Mouse (Mus musculus): Measurements from ENCODE around the gene Slfn3. TPM values are rescaled to one million over a fixed set of nuclear protein-coding genes. Genes with fewer than 3 reads are reported as not detected.
"Not testable (repeated sequence)": the region's sequence is repeated elsewhere in the genome, so short reads cannot be mapped to it uniquely, and the experiment has no call there.

Gene Slfn3
- polyA plus RNA-seq, 1 experiment from 2014 or later: 1.1 TPM

GRCm38 (mm10) chr11:83225371-83225960 lies 34.3 kb downstream of the Slfn3 start:
- no peaks in the 10 kb centered on the region for H3K27me3 ChIP-seq (replicated peaks)
- ATAC-seq (ENCODE audit: insufficient number of reproducible peaks, low FRiP score): no peak
- no peaks in the 10 kb centered on the region for H3K36me3 ChIP-seq
- H3K4me2 ChIP-seq: no peak overlapping the region
- no peaks in the 10 kb centered on the region for H3K4me1 ChIP-seq (replicated peaks)
- WGBS: 81% methylated on average over 9 of the region's 9 CpGs
- no peaks in the 10 kb centered on the region for H3K9me3 ChIP-seq (replicated peaks)
- H3K27ac ChIP-seq (ENCODE audit: poor library complexity, severe bottlenecking): no peak overlapping the region
- H3K4me3 ChIP-seq: no peak overlapping the region
- no peak overlapping the region for H3K9ac ChIP-seq

GRCm38 (mm10) chr11:83227926-83228723 lies 37.0 kb downstream of the Slfn3 start:
- no peaks in the 10 kb centered on the region for H3K9me3 ChIP-seq (replicated peaks)
- no peak overlapping the region for H3K27ac ChIP-seq (ENCODE audit: poor library complexity, severe bottlenecking)
- 69% methylated on average over 7 of the region's 7 CpGs for WGBS
- no peak for ATAC-seq (ENCODE audit: insufficient number of reproducible peaks, low FRiP score)
- no peaks in the 10 kb centered on the region for H3K27me3 ChIP-seq (replicated peaks)
- no peak overlapping the region for H3K4me3 ChIP-seq
- H3K9ac ChIP-seq: no peak overlapping the region
- no peak overlapping the region for H3K4me2 ChIP-seq
- H3K4me1 ChIP-seq (replicated peaks): no peaks in the 10 kb centered on the region
- no peaks in the 10 kb centered on the region for H3K36me3 ChIP-seq

GRCm38 (mm10) chr11:83230966-83231365 lies 39.8 kb downstream of the Slfn3 start:
- no peak overlapping the region for H3K27ac ChIP-seq (ENCODE audit: poor library complexity, severe bottlenecking)
- no peaks in the 10 kb centered on the region for H3K9me3 ChIP-seq (replicated peaks)
- no peak for ATAC-seq (ENCODE audit: insufficient number of reproducible peaks, low FRiP score)
- no peaks in the 10 kb centered on the region for H3K4me1 ChIP-seq (replicated peaks)
- no peaks in the 10 kb centered on the region for H3K36me3 ChIP-seq
- H3K4me3 ChIP-seq: no peak overlapping the region
- H3K9ac ChIP-seq: no peak overlapping the region
- WGBS: 69% methylated on average over 3 of the region's 3 CpGs
- no peaks in the 10 kb centered on the region for H3K27me3 ChIP-seq (replicated peaks)
- H3K4me2 ChIP-seq: no peak overlapping the region

GRCm38 (mm10) chr11:83233621-83234020 lies 42.5 kb downstream of the Slfn3 start:
- H3K4me3 ChIP-seq; H3K4me1 ChIP-seq (replicated peaks); H3K36me3 ChIP-seq; H3K9ac ChIP-seq; H3K27me3 ChIP-seq (replicated peaks); H3K9me3 ChIP-seq (replicated peaks); H3K27ac ChIP-seq (ENCODE audit: poor library complexity, severe bottlenecking); H3K4me2 ChIP-seq; ATAC-seq (ENCODE audit: insufficient number of reproducible peaks, low FRiP score): not testable (repeated sequence)
- WGBS: 44% methylated on average over 5 of the region's 5 CpGs

GRCm38 (mm10) chr11:83237390-83237789 lies 46.3 kb downstream of the Slfn3 start:
- H3K4me2 ChIP-seq; H3K27ac ChIP-seq (ENCODE audit: poor library complexity, severe bottlenecking); H3K4me1 ChIP-seq (replicated peaks); H3K27me3 ChIP-seq (replicated peaks); H3K9ac ChIP-seq; H3K4me3 ChIP-seq; H3K9me3 ChIP-seq (replicated peaks); H3K36me3 ChIP-seq; ATAC-seq (ENCODE audit: insufficient number of reproducible peaks, low FRiP score): not testable (repeated sequence)
- WGBS: 80% methylated on average over 9 of the region's 9 CpGs

- H3K9me3 ChIP-seq (replicated peaks): no peaks in the 10 kb centered on the region
- H3K36me3 ChIP-seq: no peaks in the 10 kb centered on the region
- H3K4me2 ChIP-seq: no peak overlapping the region
- H3K27ac ChIP-seq (ENCODE audit: poor library complexity, severe bottlenecking): no peak overlapping the region
- no peak overlapping the region for H3K9ac ChIP-seq
- no peak overlapping the region for H3K4me3 ChIP-seq
- ATAC-seq (ENCODE audit: insufficient number of reproducible peaks, low FRiP score): no peak
- no peaks in the 10 kb centered on the region for H3K27me3 ChIP-seq (replicated peaks)
- WGBS: 71% methylated on average over 2 of the region's 2 CpGs
- H3K4me1 ChIP-seq (replicated peaks): no peaks in the 10 kb centered on the region
These were observed 47.3 kb downstream of the Slfn3 start for GRCm38 (mm10) chr11:83238389-83238788.

GRCm38 (mm10) chr11:83239811-83240210 lies 48.7 kb downstream of the Slfn3 start:
- Histone ChIP-seq H3K27me3 (replicated peaks) (no peaks in the 10 kb centered on the region), H3K27ac (ENCODE audit: poor library complexity, severe bottlenecking) (no peak overlapping the region), H3K4me1 (replicated peaks) (no peaks in the 10 kb centered on the region), H3K9me3 (replicated peaks) (no peaks in the 10 kb centered on the region), H3K9ac (no peak overlapping the region), H3K36me3 (no peaks in the 10 kb centered on the region), H3K4me2 (no peak overlapping the region), H3K4me3 (no peak overlapping the region)
- ATAC-seq (ENCODE audit: insufficient number of reproducible peaks, low FRiP score): no peak
- WGBS: 18% methylated on average over 2 of the region's 2 CpGs

- H3K27ac ChIP-seq (ENCODE audit: poor library complexity, severe bottlenecking); H3K9ac ChIP-seq; H3K9me3 ChIP-seq (replicated peaks); H3K4me2 ChIP-seq; H3K4me1 ChIP-seq (replicated peaks); H3K27me3 ChIP-seq (replicated peaks); H3K36me3 ChIP-seq; H3K4me3 ChIP-seq; ATAC-seq (ENCODE audit: insufficient number of reproducible peaks, low FRiP score): not testable (repeated sequence)
- 33% methylated on average over 5 of the region's 5 CpGs for WGBS
These were observed 66.1 kb downstream of the Slfn3 start for GRCm38 (mm10) chr11:83257211-83257610.

- 88% methylated on average over 1 of the region's 1 CpGs for WGBS
- no peak overlapping the region for H3K4me3 ChIP-seq
- no peaks in the 10 kb centered on the region for H3K9me3 ChIP-seq (replicated peaks)
- no peaks in the 10 kb centered on the region for H3K4me1 ChIP-seq (replicated peaks)
- H3K4me2 ChIP-seq: no peak overlapping the region
- ATAC-seq (ENCODE audit: insufficient number of reproducible peaks, low FRiP score): no peak
- H3K27ac ChIP-seq (ENCODE audit: poor library complexity, severe bottlenecking): no peak overlapping the region
- no peak overlapping the region for H3K9ac ChIP-seq
- H3K27me3 ChIP-seq (replicated peaks): no peaks in the 10 kb centered on the region
- no peaks in the 10 kb centered on the region for H3K36me3 ChIP-seq
These were observed 71.5 kb downstream of the Slfn3 start for GRCm38 (mm10) chr11:83262673-83263072.

- Histone ChIP-seq H3K4me2 (no peak overlapping the region), H3K27me3 (replicated peaks) (no peaks in the 10 kb centered on the region)
- WGBS: 55% methylated on average over 3 of the region's 3 CpGs
These were observed 72.0 kb downstream of the Slfn3 start for GRCm38 (mm10) chr11:83263146-83263545.

More at GRCm38 (mm10) chr11:83263146-83263545, 72.0 kb downstream of the Slfn3 start:
- peak; percentile 22; the same call in 1 of the 2 replicates for ATAC-seq (ENCODE audit: insufficient number of reproducible peaks, low FRiP score)
- H3K9me3 ChIP-seq (replicated peaks): no peaks in the 10 kb centered on the region
- H3K9ac ChIP-seq: no peak overlapping the region
- H3K36me3 ChIP-seq: no peaks in the 10 kb centered on the region
- H3K27ac ChIP-seq (ENCODE audit: poor library complexity, severe bottlenecking): no peak overlapping the region
- no peak overlapping the region for H3K4me3 ChIP-seq
- H3K4me1 ChIP-seq (replicated peaks): no peaks in the 10 kb centered on the region
